Mouse (Mus musculus) heart, postnatal 0 days (tissue): ENCODE data around the gene Fam174b. TPM values are rescaled to one million over a fixed set of nuclear protein-coding genes. Genes with fewer than 3 reads are reported as not detected.

ENCODE experiments used
- ATAC-seq: fragments of 200-750 bp; cut with Nextera tagmentation; 2 replicates; pipeline ENCODE4 v1.8.0; 2017; ENCODE audit warnings: low read depth, moderate number of reproducible peaks, moderate library complexity; ENCODE audit not compliant: insufficient read depth
- DNase-seq: peaks from one replicate; pipeline ENCODE4 v3.0.0-alpha.2; 2016; ENCODE audit warnings: low spot score
- H3K27ac ChIP-seq: fragments of 300-500 bp; sonication (generic); 2 replicates; pipeline ENCODE4 v1.5.1; 2014; ENCODE audit warnings: low read depth, mild to moderate bottlenecking
- H3K27me3 ChIP-seq: fragments of 300-500 bp; sonication (generic); 2 replicates; pipeline ENCODE4 v1.6.1; 2014; ENCODE audit warnings: low read length, mixed read lengths; ENCODE audit not compliant: control insufficient read depth, insufficient read depth
- H3K36me3 ChIP-seq: fragments of 300-500 bp; sonication (generic); replicated peaks from 2 replicates; pipeline ENCODE4 v1.6.1; 2014; ENCODE audit warnings: low read length, mixed read lengths; ENCODE audit not compliant: control insufficient read depth, insufficient read depth
- H3K4me1 ChIP-seq: fragments of 300-500 bp; sonication (generic); 2 replicates; pipeline ENCODE4 v1.6.1; 2014; ENCODE audit warnings: antibody characterized with exemption; ENCODE audit not compliant: control insufficient read depth, insufficient read depth
- H3K4me2 ChIP-seq: fragments of 300-500 bp; sonication (generic); 2 replicates; pipeline ENCODE4 v1.6.1; 2014; ENCODE audit warnings: low read depth, mild to moderate bottlenecking, low read length, moderate library complexity
- H3K4me3 ChIP-seq: fragments of 300-500 bp; sonication (generic); 2 replicates; pipeline ENCODE4 v1.5.1; 2014; ENCODE audit warnings: low read depth, low read length
- H3K9ac ChIP-seq: fragments of 300-500 bp; sonication (generic); replicated peaks from 2 replicates; pipeline ENCODE4 v1.6.1; 2014; ENCODE audit warnings: low read depth, low read length, mixed read lengths
- H3K9me3 ChIP-seq: fragments of 300-500 bp; sonication (generic); replicated peaks from 2 replicates; pipeline ENCODE4 v1.6.1; 2016; ENCODE audit warnings: low read length; ENCODE audit not compliant: control insufficient read depth
- CTCF ChIP-seq: IDR thresholded peaks from 2 replicates; pipeline ENCODE4 v1.5.1; 2016; ENCODE audit warnings: antibody characterized with exemption, control low read depth, low read depth
- EP300 ChIP-seq: IDR thresholded peaks from 2 replicates; pipeline ENCODE4 v1.6.1; 2016; ENCODE audit warnings: antibody characterized with exemption, low read depth
- WGBS: fragments of 180-500 bp; shearing (Covaris S2); extraction: QIAGEN DNeasy Blood & Tissue Kit; methylation state at CpG from one replicate; pipeline ENCODE4 v1.1.7; 2014; 5-methylcytosine and 5-hydroxymethylcytosine counted together
- polyA plus RNA-seq: library from polyadenylated mRNA; unstranded; fragments of >200 nt; fragmentation: Nextera tagmentation; extraction: Ambion mirVana; gene quantifications from 2 replicates; pipeline ENCODE4 v1.2.1, GENCODE M21; 2015
- total RNA-seq: library from RNA; depleted of rRNA; stranded (reverse); fragments of >200 nt; gene quantifications from 2 replicates; pipeline ENCODE4 v1.2.3, GENCODE M21; 2014; ENCODE audit warnings: low replicate concordance

The Fam174b gene
- total and polyA plus RNA-seq, 2 experiments from 2014 or later: 72.9 to 94.7 TPM

DNA sequence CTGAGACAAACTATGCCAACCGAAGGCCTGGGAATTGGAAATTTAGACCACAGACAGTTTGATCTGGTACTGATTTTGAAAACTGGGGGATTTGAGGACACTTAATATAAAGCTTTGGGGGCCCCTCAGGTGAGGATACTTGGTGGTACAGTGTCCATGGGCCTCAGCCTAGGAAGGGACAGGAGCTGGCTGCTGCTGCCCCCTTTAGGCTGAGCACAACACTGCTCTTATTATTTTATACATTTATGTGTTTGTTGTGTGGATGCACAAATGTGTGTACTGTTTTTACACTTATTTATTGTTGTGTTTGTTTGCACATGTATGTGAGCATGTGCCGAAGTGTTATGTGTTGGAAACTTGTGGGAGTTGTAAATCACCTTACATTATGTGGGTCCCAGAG lies 9.2 kb downstream of the Fam174b start:
- H3K27ac ChIP-seq: no peak overlapping the region
- TF ChIP-seq CTCF: peak; percentile 50
- no peak for TF ChIP-seq EP300
- 84% methylated on average over 2 of the region's 2 CpGs for WGBS

DNA sequence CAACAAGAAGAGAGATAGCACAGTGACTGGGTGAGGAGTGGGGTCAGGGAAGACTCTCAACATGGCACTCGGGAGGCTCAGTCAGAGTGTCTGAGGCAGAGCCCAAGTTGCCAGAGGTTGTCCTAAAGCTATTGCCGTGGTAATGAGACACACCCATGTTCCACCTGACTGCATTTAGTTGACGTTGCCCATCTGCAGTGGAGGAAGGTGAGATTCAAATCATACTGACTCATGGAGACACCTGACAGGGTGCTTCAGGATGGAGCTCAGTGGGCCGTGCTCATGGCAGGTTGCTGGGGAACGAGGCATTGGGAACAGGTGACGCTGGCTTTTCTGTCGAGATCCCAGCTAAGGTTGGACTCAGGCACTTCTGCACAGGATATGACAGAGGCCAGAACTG lies 9.9 kb downstream of the Fam174b start:
- 82% methylated on average over 7 of the region's 7 CpGs for WGBS
- Histone ChIP-seq H3K4me2 (no peak overlapping the region), H3K9me3 (no peaks in the 10 kb centered on the region), H3K4me3 (no peak overlapping the region), H3K27me3 (no peaks in the 10 kb centered on the region), H3K36me3 (no peaks in the 10 kb centered on the region), H3K4me1 (peaks cover 17% of the 10 kb centered on the region; the same call in 1 of the 2 replicates), H3K9ac (no peak overlapping the region), H3K27ac (no peak overlapping the region)
- no peak for DNase-seq
- no peak for ATAC-seq
- TF ChIP-seq CTCF (no peak), EP300 (no peak)

More for the DNA sequence above, 9.2 kb downstream of the Fam174b start:
- Histone ChIP-seq H3K4me1 (peaks cover 17% of the 10 kb centered on the region; the same call in 1 of the 2 replicates), H3K9ac (no peak overlapping the region), H3K4me2 (no peak overlapping the region), H3K27me3 (no peaks in the 10 kb centered on the region), H3K4me3 (no peak overlapping the region), H3K9me3 (no peaks in the 10 kb centered on the region), H3K36me3 (no peaks in the 10 kb centered on the region)
- no peak for ATAC-seq
- DNase-seq: no peak

DNA sequence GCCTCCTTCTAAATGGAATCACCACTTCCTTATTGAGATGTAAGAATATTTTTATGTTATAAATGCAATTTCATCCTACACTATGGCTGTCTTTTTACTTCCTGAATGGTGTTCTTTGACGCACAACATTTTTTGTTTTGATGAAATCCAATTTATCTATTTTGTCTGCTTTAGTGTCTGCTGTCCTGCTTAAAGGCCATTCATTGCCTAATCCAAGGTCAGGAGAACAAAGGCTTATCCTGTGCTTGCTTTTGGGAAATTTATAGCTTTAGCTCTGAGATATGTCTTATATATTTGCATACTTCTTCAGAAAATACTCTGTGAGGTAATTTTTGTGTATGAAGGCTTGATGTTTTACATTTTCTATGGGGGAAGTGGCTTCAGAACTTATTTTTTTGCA lies 13.5 kb downstream of the Fam174b start:
- H3K4me2 ChIP-seq: no peak overlapping the region
- WGBS: 70% methylated on average over 1 of the region's 1 CpGs
- no peaks in the 10 kb centered on the region for H3K27me3 ChIP-seq
- H3K4me1 ChIP-seq: no peaks in the 10 kb centered on the region
- ATAC-seq (no peak), DNase-seq (no peak)
- no peaks in the 10 kb centered on the region for H3K36me3 ChIP-seq
- H3K9ac ChIP-seq: no peak overlapping the region
- peaks cover 3% of the 10 kb centered on the region; the same call in 1 of the 2 replicates for H3K9me3 ChIP-seq
- TF ChIP-seq CTCF (no peak), EP300 (no peak)
- no peak overlapping the region for H3K27ac ChIP-seq
- H3K4me3 ChIP-seq: no peak overlapping the region

DNA sequence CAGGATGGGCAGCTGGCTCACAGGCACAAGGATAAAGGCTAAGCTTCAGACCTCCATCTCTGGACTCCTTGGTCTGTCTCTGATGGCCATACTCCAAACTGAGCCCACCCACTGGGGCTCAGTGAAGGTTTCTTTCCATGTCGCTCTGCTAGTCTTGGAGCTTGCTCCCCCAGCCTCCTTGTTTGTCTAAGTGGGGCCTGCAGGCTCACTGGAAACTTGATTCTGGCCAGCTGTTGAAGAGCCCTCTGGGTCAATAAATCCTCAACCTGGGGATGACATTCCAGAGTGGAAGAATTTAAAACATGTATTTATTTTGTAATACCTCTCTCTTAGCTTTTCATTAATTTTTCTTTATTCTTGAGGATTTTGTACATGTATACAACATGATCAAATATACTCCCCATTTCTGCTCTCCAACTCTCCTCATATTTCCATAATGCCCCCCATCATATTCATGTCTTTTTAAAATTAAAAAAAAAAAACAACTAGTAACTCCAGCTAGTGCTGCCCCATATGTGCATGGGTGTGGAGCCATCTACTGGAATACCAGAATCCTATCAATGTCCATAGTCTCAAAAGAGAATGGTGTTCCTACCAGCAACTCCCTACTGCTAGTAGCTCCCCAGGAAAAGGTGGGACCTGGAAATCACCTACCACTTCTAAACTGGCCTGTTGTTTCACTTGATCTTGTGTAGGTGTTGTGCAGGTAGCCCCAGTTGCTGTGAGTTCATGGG lies 15.4 kb downstream of the Fam174b start:
- H3K27ac ChIP-seq: no peak overlapping the region
- ATAC-seq: no peak
- WGBS: 73% methylated on average over 1 of the region's 1 CpGs

DNA sequence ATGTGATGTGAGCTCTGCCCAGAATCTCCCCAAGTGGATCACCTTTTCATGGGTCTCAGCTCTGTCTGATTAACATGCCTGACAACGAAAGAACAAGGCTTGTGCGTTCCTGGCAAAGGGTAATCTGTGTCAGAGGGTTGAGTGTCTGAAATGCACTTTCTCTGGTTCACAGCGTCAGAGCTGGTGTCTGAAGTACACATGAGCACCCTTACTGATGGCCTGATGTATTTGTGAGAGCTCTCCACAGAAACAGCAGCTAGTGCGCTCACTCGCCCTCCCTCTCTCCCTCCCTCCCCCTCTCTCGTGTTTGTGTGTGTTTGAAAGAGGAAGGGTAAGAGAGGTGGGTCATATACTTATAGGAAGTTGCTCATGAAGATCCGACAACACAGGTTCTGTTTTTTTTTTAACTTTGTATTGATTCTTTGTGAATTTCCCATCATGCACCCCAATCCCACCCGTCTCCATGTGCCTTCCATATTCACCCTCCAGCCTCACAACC lies 21.6 kb downstream of the Fam174b start:
- H3K4me1 ChIP-seq: peaks cover 8% of the 10 kb centered on the region; the same call in 1 of the 2 replicates
- H3K9ac ChIP-seq: no peak overlapping the region
- DNase-seq: no peak
- H3K36me3 ChIP-seq: peaks cover 4% of the 10 kb centered on the region; the same call in 1 of the 2 replicates
- no peak for TF ChIP-seq EP300
- no peak for TF ChIP-seq CTCF
- no peak overlapping the region for H3K27ac ChIP-seq
- WGBS: 71% methylated on average over 8 of the region's 8 CpGs
- no peaks in the 10 kb centered on the region for H3K27me3 ChIP-seq
- ATAC-seq: no peak
- no peaks in the 10 kb centered on the region for H3K9me3 ChIP-seq
- H3K4me2 ChIP-seq: no peak overlapping the region
- H3K4me3 ChIP-seq: no peak overlapping the region

More for the DNA sequence above, 15.4 kb downstream of the Fam174b start:
- Histone ChIP-seq H3K36me3 (no peaks in the 10 kb centered on the region), H3K9me3 (peaks cover 3% of the 10 kb centered on the region; the same call in 1 of the 2 replicates), H3K4me2 (no peak overlapping the region), H3K27me3 (no peaks in the 10 kb centered on the region), H3K4me3 (no peak overlapping the region), H3K4me1 (no peaks in the 10 kb centered on the region), H3K9ac (no peak overlapping the region)
- no peak for TF ChIP-seq EP300
- TF ChIP-seq CTCF: peak; percentile 29
- no peak for DNase-seq
